Mouse (Mus musculus) liver, embryonic 13.5 days (tissue): ENCODE data around the gene Gm26897. TPM values are rescaled to one million over a fixed set of nuclear protein-coding genes. Genes with fewer than 3 reads are reported as not detected.

Experiments
- ATAC-seq: fragments of 200-750 bp; cut with Nextera tagmentation; 2 replicates; pipeline ENCODE4 v1.8.0; 2017; ENCODE audit warnings: low read depth, mild to moderate bottlenecking, moderate number of reproducible peaks, moderate library complexity
- DNase-seq: peaks from one replicate; pipeline ENCODE4 v3.0.0; 2022
- H3K27ac ChIP-seq: fragments of 300-500 bp; sonication (generic); 2 replicates; pipeline ENCODE4 v1.5.1; 2015; ENCODE audit warnings: moderate library complexity, mild to moderate bottlenecking, inconsistent platforms
- H3K27me3 ChIP-seq: fragments of 300-500 bp; sonication (generic); 2 replicates; pipeline ENCODE4 v1.6.1; 2015; ENCODE audit warnings: mild to moderate bottlenecking, inconsistent platforms
- H3K36me3 ChIP-seq: fragments of 300-500 bp; sonication (generic); 2 replicates; pipeline ENCODE4 v1.6.1; 2015; ENCODE audit warnings: mild to moderate bottlenecking, inconsistent platforms
- H3K4me1 ChIP-seq: fragments of 300-500 bp; sonication (generic); replicated peaks from 2 replicates; pipeline ENCODE4 v1.6.1; 2015; ENCODE audit warnings: inconsistent platforms
- H3K4me2 ChIP-seq: fragments of 300-500 bp; sonication (generic); 2 replicates; pipeline ENCODE4 v1.6.1; 2015; ENCODE audit warnings: inconsistent platforms, mild to moderate bottlenecking, moderate library complexity
- H3K4me3 ChIP-seq: fragments of 300-500 bp; sonication (generic); replicated peaks from 2 replicates; pipeline ENCODE4 v1.5.1; 2015; ENCODE audit warnings: mild to moderate bottlenecking, inconsistent platforms
- H3K9ac ChIP-seq: fragments of 300-500 bp; sonication (generic); 2 replicates; pipeline ENCODE4 v1.6.1; 2015; ENCODE audit warnings: mild to moderate bottlenecking, inconsistent platforms
- H3K9me3 ChIP-seq: fragments of 300-500 bp; sonication (generic); replicated peaks from 2 replicates; pipeline ENCODE4 v1.6.1; 2016; ENCODE audit warnings: inconsistent platforms
- WGBS: fragments of 180-500 bp; shearing (Covaris S2); methylation state at CpG from one replicate; pipeline ENCODE4 v1.1.7; 2015; ENCODE audit not compliant: insufficient replicate concordance; 5-methylcytosine and 5-hydroxymethylcytosine counted together
- polyA plus RNA-seq: library from polyadenylated mRNA; unstranded; fragments of >200 nt; fragmentation: Nextera tagmentation; extraction: Ambion mirVana; gene quantifications from 2 replicates; pipeline ENCODE4 v1.2.1, GENCODE M21; 2015

Gene Gm26897
- polyA plus RNA-seq, 1 experiment from 2014 or later, result not detected

DNA sequence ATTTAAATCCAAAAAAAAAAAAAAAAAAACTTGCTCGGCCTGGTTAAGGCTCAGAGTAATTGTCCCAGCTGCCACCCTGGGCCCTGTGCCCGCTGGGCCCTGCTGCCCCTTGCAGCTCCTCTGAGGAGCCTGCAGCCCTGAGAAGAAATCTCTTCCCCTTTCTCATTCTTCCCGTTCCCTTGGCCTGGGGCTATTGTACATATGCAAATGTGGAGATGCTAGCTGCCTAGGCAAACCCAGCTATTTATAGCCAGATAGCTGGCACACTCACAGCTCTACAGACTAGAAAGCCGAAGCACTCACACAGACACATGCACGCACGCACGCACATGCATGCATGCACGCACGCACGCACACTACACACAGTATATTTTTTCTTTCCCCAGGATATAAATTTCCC lies 9.0 kb upstream of the Gm26897 start:
- H3K4me2 ChIP-seq, result no peak overlapping the region
- ATAC-seq (no peak), DNase-seq (no peak)
- H3K9ac ChIP-seq, result no peak overlapping the region
- no peaks in the 10 kb centered on the region for H3K4me1 ChIP-seq
- WGBS, result 74% methylated on average over 10 of the region's 10 CpGs
- no peaks in the 10 kb centered on the region for H3K27me3 ChIP-seq
- H3K9me3 ChIP-seq, result no peaks in the 10 kb centered on the region; the same call in 1 of the 2 replicates
- no peak overlapping the region for H3K27ac ChIP-seq
- no peak overlapping the region for H3K4me3 ChIP-seq
- no peaks in the 10 kb centered on the region for H3K36me3 ChIP-seq

DNA sequence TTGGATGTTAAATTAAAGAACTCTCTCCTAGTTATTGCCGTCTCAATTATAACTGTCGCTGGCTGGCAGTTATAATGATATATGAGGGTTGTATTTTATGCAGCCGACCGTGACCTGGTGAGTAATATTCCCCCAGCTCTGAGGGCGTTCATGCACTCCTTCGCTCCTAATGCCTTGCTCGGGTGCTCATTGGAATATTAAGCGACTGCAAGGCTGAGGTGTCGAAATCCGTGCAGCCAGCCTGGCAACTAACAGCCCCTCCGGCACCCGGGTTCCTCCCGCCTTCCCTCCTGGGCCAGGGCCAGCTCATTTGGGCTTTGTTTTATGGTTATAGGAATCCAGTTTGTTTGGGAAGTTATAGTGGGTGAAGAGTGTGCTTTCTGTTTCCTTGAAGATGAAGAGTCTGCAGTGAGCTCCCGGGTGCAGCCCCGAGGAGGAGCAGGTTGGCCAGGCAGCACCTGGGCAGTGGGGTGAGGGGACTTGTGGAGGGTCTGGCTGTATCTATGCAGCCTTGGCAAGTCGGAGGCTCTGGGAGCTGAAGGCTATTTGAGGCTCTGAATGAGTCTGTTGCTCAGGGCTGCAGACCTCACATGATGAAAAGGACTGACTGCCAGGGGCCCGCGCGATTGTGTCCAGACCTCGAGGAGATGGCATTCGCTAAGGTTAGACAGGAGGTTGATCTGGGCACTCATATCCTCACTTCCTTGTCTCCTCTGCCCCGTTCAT lies 8.4 kb upstream of the Gm26897 start:
- no peaks in the 10 kb centered on the region for H3K27me3 ChIP-seq
- no peaks in the 10 kb centered on the region; the same call in 1 of the 2 replicates for H3K9me3 ChIP-seq
- H3K9ac ChIP-seq, result no peak overlapping the region
- no peak overlapping the region for H3K4me2 ChIP-seq
- no peak overlapping the region for H3K27ac ChIP-seq
- H3K4me1 ChIP-seq, result no peaks in the 10 kb centered on the region
- no peak overlapping the region for H3K4me3 ChIP-seq
- H3K36me3 ChIP-seq, result no peaks in the 10 kb centered on the region
- no peak for ATAC-seq
- no peak for DNase-seq
- WGBS, result 62% methylated on average over 22 of the region's 22 CpGs

DNA sequence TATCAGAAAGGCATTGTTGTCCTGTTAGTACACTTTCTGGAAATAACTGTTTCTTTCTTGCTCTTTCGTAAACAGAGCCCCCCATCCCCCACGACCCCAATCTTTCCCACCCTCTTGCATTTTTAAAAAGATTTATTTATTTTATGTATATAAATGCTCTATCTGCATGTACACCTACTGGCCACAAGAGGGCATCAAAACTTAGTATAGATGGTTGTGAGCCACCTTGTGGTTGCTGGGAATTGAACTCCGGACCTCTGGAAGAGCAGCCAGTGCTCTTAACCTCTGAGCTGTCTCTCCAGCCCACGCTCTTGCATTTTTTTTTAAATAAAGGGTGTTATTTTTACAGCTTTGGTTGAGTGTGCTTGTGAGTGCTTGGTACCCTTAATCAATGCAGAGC lies 5.3 kb upstream of the Gm26897 start:
- H3K4me1 ChIP-seq, result no peaks in the 10 kb centered on the region
- H3K36me3 ChIP-seq, result no peaks in the 10 kb centered on the region
- no peak overlapping the region for H3K9ac ChIP-seq
- no peak overlapping the region for H3K4me2 ChIP-seq
- H3K27me3 ChIP-seq, result no peaks in the 10 kb centered on the region
- no peaks in the 10 kb centered on the region; the same call in 1 of the 2 replicates for H3K9me3 ChIP-seq
- WGBS, result 58% methylated on average over 4 of the region's 4 CpGs
- ATAC-seq, result no peak
- H3K27ac ChIP-seq, result no peak overlapping the region
- H3K4me3 ChIP-seq, result no peak overlapping the region
- no peak for DNase-seq

DNA sequence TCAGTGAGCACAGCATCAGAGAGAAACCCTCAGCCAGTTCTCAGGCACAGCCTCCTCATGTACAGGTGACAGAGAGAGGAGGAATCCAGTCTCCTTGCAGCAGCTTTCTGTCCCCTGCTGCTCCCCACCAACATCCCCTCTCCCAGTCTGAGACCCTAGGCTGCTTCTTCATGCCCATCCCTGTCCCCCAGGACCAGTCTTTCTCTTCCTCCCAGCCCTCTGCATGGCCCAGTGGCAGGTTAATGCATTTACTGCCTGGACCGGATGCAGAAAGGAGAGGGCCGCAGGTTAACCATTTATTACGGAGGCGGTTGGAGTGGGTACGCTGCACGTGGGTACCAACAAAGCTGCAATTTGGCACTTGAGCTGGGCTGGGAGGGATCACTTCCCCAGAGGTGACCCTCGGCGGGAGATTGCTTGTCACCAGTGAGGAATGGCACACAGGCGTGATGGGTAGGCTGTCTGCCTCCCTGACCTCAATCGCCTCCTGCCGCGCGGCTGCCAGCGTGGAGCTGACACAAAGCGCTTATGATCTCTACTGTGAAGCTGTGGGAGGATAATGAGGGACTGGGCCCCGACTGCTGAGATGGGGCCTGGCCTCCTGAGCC lies 3.1 kb upstream of the Gm26897 start:
- H3K4me3 ChIP-seq, result no peak overlapping the region
- 36% methylated on average over 16 of the region's 16 CpGs for WGBS
- H3K36me3 ChIP-seq, result no peaks in the 10 kb centered on the region
- no peaks in the 10 kb centered on the region for H3K4me1 ChIP-seq
- DNase-seq, result no peak
- no peaks in the 10 kb centered on the region for H3K27me3 ChIP-seq
- H3K9me3 ChIP-seq, result no peaks in the 10 kb centered on the region; the same call in 1 of the 2 replicates
- ATAC-seq, result no peak
- H3K9ac ChIP-seq, result no peak overlapping the region
- no peak overlapping the region for H3K27ac ChIP-seq
- H3K4me2 ChIP-seq, result no peak overlapping the region

DNA sequence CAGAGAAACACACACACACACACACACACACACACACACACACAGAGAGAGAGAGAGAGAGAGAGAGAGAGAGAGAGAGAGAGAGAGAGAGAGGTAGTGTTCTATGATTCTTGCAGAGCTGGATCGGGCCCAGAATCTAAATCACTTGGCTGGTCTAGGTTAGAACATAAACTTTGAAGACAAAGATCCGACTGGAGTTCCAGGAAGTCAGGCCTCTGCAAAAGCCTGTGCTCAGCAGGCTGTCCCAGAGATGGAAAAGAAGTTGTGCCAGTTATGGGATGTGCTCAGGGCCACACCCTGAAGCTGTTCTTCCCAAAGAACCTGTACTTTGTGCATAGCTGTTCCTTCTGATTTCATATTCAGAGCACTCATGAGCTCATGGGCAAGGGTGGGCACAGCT lies 1.5 kb upstream of the Gm26897 start:
- no peak for ATAC-seq
- Histone ChIP-seq H3K4me2 (no peak overlapping the region), H3K4me1 (no peaks in the 10 kb centered on the region), H3K36me3 (no peaks in the 10 kb centered on the region), H3K4me3 (no peak overlapping the region), H3K27me3 (no peaks in the 10 kb centered on the region), H3K27ac (no peak overlapping the region), H3K9ac (no peak overlapping the region), H3K9me3 (no peaks in the 10 kb centered on the region; the same call in 1 of the 2 replicates)
- WGBS, result 54% methylated on average over 2 of the region's 2 CpGs
- DNase-seq, result no peak

DNA sequence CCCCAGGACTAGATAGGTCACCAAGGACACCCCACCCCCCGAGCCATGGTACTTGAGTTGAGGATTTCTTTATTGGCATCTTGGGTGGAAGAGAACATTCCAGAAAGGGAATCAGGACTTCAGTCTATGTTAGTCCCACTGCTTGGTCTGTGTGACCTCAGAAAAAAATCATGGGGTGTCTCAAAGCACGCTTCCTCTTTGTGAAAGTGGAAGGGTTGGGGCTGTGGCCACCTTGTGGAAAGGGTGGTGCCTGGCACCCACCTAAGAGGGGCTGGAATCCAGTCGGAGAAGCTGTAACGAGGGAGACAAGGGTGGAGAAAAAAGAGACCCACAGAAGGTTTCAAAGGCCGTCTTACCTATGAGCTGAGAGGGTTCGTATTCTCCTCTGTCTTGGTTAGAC lies 5.8 kb downstream of the Gm26897 start:
- Histone ChIP-seq H3K9ac (no peak overlapping the region), H3K9me3 (no peaks in the 10 kb centered on the region), H3K4me1 (no peaks in the 10 kb centered on the region), H3K4me2 (no peak overlapping the region), H3K27ac (no peak overlapping the region), H3K36me3 (no peaks in the 10 kb centered on the region), H3K27me3 (peaks cover 29% of the 10 kb centered on the region), H3K4me3 (no peak overlapping the region)
- 51% methylated on average over 6 of the region's 6 CpGs for WGBS
- ATAC-seq (no peak), DNase-seq (no peak)

DNA sequence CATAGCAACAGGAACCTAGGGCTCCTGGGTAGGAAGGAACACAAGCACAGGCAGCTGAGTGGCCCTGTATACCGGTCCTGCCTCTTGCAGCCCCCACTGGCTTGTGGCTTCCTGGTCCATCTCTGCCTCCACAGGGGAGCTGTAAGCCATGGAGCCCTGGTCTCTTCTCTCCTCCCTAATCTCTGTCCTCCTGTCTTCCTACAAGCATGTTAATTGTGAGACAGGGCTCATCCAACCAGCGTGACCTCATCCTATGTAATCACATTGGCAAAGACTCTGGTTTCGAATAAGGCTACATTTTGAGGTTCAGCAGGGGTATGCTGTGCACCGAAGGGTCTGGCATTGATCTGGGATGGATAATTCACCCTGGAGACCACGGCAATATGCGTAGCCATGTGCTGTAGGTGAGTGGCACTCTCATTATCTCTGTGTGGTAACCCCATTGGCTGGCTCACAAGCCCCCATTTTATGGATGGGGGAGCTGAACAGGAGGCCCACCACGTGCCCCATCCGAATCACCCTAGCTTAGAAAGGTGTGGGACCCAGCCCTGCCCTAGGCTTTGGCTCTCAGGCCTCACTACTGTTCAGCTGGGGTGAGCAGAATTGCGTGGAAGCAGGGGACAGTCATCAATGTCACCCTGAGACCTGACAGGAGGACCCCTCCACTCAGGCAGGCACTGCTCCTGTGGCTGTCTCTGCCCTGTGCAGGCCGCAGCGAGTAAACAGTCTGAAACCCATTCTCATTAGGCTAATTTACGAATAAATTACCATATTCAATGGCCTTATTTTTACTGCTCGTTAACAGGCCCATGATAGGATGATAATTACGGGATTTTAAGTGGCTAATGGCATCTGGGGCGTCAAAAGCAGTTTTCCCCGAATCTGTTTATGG lies 6.9 kb downstream of the Gm26897 start:
- H3K9ac ChIP-seq, result no peak overlapping the region
- H3K27me3 ChIP-seq, result peaks cover 29% of the 10 kb centered on the region
- DNase-seq, result no peak
- H3K27ac ChIP-seq, result no peak overlapping the region
- no peak overlapping the region for H3K4me2 ChIP-seq
- no peaks in the 10 kb centered on the region for H3K36me3 ChIP-seq
- no peaks in the 10 kb centered on the region for H3K9me3 ChIP-seq
- no peak for ATAC-seq
- H3K4me3 ChIP-seq, result no peak overlapping the region
- 23% methylated on average over 16 of the region's 16 CpGs for WGBS
- no peaks in the 10 kb centered on the region for H3K4me1 ChIP-seq

DNA sequence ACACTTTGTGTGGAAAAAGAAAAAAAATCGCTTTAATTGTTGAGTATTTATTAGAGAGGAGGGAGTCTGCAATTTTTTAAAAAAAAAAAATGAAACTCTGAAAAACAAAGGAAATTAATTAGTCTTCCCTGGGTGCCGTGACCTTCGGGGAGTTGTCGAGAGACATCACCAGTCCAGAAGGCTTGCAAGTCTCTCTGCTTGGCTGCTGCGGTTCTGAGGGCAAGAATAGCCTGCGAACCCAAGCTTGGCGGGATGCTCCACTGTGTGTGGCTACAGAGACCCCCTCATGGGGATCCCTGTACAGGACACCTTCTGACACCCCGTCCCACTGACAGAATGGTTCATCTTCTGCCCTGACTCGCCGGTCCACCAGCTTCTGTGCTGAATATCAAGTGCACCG lies 7.6 kb downstream of the Gm26897 start:
- DNase-seq, result no peak

DNA sequence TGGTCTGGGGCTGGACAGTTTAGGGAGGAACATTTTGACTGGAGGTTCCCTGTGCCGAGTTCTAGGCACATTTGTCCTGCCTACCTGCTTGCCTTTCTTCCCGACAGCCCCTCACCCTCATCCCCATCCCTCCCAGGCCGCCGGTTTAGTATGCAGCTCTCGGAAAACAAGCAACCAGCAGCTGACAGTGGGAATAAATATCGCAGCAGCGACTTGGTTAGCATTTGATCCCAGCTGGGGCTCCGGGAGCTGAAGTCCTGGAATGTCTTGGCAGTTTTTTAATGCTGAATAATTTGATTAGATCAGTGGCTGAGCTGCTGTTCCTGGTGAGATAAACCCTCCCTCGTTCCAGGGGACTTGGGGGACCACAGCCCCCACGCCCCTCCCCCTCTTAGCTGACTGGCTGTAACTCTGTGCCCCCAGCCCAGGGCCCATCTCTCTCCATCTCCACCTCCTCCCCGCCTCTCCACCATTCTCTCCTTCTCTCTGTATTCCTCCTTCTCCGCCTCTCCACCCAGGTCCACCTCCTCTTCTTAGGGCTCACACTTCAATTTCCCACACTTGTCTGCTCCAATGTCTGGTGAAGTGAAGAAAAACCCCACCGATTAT lies 8.7 kb downstream of the Gm26897 start:
- Histone ChIP-seq H3K4me2 (no peak overlapping the region), H3K27ac (no peak overlapping the region), H3K36me3 (no peaks in the 10 kb centered on the region), H3K27me3 (peaks cover 29% of the 10 kb centered on the region), H3K9me3 (no peaks in the 10 kb centered on the region), H3K4me1 (no peaks in the 10 kb centered on the region), H3K4me3 (no peak overlapping the region), H3K9ac (no peak overlapping the region)
- DNase-seq, result no peak
- no peak for ATAC-seq
- 17% methylated on average over 13 of the region's 13 CpGs for WGBS

More for the DNA sequence above, 7.6 kb downstream of the Gm26897 start:
- 9% methylated on average over 11 of the region's 11 CpGs for WGBS
- Histone ChIP-seq H3K4me2 (no peak overlapping the region), H3K9ac (no peak overlapping the region), H3K27ac (no peak overlapping the region), H3K4me1 (no peaks in the 10 kb centered on the region), H3K27me3 (peaks cover 29% of the 10 kb centered on the region), H3K9me3 (no peaks in the 10 kb centered on the region), H3K36me3 (no peaks in the 10 kb centered on the region), H3K4me3 (no peak overlapping the region)
- no peak for ATAC-seq

DNA sequence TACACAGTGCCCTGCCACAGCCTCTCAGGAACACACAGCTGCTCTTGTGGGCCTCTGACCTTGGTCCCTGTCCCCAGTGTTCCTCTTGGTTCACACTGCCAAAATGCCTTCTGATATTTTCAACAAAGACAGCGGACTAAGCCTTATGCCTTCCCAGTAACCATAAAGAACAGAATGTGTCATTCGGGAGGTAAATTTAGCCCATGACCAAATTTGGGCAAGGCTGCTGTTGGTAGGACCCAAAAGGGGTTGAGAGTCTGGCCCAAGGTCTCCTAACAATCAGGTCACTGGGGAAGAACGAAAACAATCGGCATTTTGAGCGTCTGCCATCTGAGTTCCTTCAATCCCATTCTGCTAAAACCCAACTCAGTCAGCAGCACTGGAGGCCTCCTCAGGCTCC lies 15.9 kb downstream of the Gm26897 start:
- no peak overlapping the region for H3K4me2 ChIP-seq
- DNase-seq (no peak), ATAC-seq (no peak)
- no peaks in the 10 kb centered on the region for H3K9me3 ChIP-seq
- H3K4me3 ChIP-seq, result no peak overlapping the region
- no peaks in the 10 kb centered on the region for H3K27me3 ChIP-seq
- whole genome bisulfite sequencing, result 59% methylated on average over 5 of the region's 5 CpGs
- no peak overlapping the region for H3K27ac ChIP-seq
- H3K36me3 ChIP-seq, result no peaks in the 10 kb centered on the region
- H3K9ac ChIP-seq, result no peak overlapping the region
- H3K4me1 ChIP-seq, result no peaks in the 10 kb centered on the region

DNA sequence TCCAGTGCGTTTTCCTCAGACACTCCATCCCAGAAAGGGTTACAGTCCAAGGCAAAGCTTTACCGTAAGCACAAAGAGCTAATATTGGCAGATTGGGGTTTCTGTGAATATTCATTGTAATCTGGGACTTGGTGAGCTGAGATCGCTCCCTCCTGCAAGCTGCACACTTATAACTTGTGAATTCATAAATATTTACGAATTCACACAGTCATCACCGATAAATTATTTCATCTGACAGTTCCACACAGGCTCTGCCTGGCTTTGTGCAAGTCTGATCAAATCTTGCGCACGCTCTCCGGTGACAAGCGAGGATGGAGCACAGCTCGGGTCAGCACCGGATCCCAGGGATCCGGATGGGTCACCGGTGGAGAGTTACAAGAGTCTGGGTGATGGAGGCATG lies 16.4 kb downstream of the Gm26897 start:
- DNase-seq, result no peak
- no peak for ATAC-seq
- Histone ChIP-seq H3K9ac (no peak overlapping the region), H3K36me3 (no peaks in the 10 kb centered on the region), H3K9me3 (no peaks in the 10 kb centered on the region), H3K27ac (no peak overlapping the region), H3K4me2 (no peak overlapping the region), H3K4me3 (no peak overlapping the region), H3K27me3 (no peaks in the 10 kb centered on the region), H3K4me1 (no peaks in the 10 kb centered on the region)
- 75% methylated on average over 13 of the region's 13 CpGs for WGBS
